Mouse (Mus musculus) ES-Bruce4 (cell line): ENCODE data around the gene Tsc22d1.

ENCODE experiments used
- CTCF ChIP-seq: IDR thresholded peaks from one replicate; pipeline ENCODE4 v1.8.1; 2011; ENCODE audit warnings: low read depth, low read length
- EP300 ChIP-seq: IDR thresholded peaks from 2 replicates; pipeline ENCODE4 v1.6.1; 2011; ENCODE audit warnings: low read depth, low read length; ENCODE audit not compliant: insufficient read depth
- POLR2A ChIP-seq: IDR thresholded peaks from one replicate; pipeline ENCODE4 v1.8.1; 2011; ENCODE audit warnings: low read length; ENCODE audit not compliant: insufficient read depth

DNA sequence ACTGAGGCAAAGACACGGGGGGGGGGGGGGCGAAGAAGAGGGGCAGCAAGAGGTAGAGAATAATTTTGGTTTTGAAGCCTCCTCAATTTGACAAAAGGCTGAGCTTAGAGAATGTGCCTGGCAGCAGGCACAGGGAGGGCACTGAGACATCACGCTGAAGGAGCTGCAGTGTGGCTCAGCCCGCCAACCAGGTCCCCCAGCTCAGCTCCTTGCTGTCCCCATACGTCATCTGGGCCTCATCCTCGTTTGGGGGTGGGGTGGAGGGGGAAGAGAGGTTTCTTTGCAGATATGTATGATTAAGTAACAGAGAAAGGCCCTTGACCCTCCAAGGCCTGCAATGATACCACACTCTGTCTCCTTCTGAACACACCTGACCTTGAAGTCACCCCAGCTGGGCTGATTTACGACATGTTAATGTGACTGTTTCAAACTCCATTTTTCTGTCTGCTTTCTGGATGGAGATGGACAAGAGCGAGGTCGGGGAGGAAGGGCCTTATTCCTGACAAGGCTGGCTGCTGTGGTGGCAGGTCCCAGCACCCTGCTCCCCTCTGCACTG lies 113.1 kb downstream of the Tsc22d1 start:
- TF ChIP-seq CTCF (no peak), POLR2A (no peak), EP300 (no peak)
